ENCODE assay signal across 20 mouse cellular contexts in genomic region chr16:25536550-25536949, GRCm38 (mm10).
DNase-seq lines count a peak whose midpoint lies in the region; TF ChIP-seq lines count a peak whose summit lies in the region.
"Had no signal": no experiment of that assay in that cellular context is flagged by ENCODE, and none has a peak within 500 bp of the region (broad histone marks: within the 10 kb centered on the region; RNA-seq: fewer than 3 reads in every experiment).

No protein-coding gene starts in this region.

- in situ Hi-C loops in CH12.LX (cut with MboI; ENCODE audit: low pct_ligation_motif_present, low pct_unique_long_range_greater_than_20kb, low sequenced_read_pairs) = no loop called here

- peak; percentile 13; the same call in 1 of the 2 replicates for TF ChIP-seq CTCF in gastrocnemius, adult 2 months (IDR thresholded peaks at IDR 0.05)
- TF ChIP-seq CTCF in CH12.LX (conservative IDR thresholded peaks at IDR 0.05 in 1 of 2, IDR thresholded peaks at IDR 0.05 in 1 of 2; ENCODE audit: low read depth in 2 of 2, low read length in 2 of 2) = no peak

- peaks cover 2 to 4% of the 10 kb centered on the region in 2 experiments; a peak in 1 of 4 replicates for H3K4me1 ChIP-seq in CH12.LX (ENCODE audit: control insufficient read depth in 1 of 2, insufficient read depth in 2 of 2)
- H3K4me1 ChIP-seq: embryonic facial prominence, embryonic 10.5 days; embryonic facial prominence, embryonic 12.5 days; forebrain, embryonic 13.5 days; forebrain, embryonic 15.5 days had no signal

- H3K27me3 ChIP-seq in CH12.LX (replicated peaks) = no peaks in the 10 kb centered on the region
- H3K27me3 ChIP-seq: embryonic facial prominence, embryonic 12.5 days; forebrain, embryonic 13.5 days; forebrain, embryonic 15.5 days; Patski had no signal

- H3K36me3 ChIP-seq in CH12.LX (replicated peaks in 1 of 2; ENCODE audit: control insufficient read depth in 1 of 2, insufficient read depth in 1 of 2, low read length in 1 of 2) = no peaks in the 10 kb centered on the region
- H3K36me3 ChIP-seq: embryonic facial prominence, embryonic 10.5 days; embryonic facial prominence, embryonic 12.5 days; forebrain, embryonic 15.5 days; G1E had no signal

- TF ChIP-seq RAD21 in CH12.LX (IDR thresholded peaks at IDR 0.05; ENCODE audit: low read depth, low read length) = no peak; the same call in none of the 2 replicates

- no peak overlapping the region for H3K9ac ChIP-seq in CH12.LX (ENCODE audit: insufficient read depth, low read depth)
- H3K9ac ChIP-seq: embryonic facial prominence, embryonic 12.5 days; forebrain, embryonic 13.5 days; forebrain, embryonic 15.5 days; forebrain, postnatal 0 days had no signal

- no peaks in the 10 kb centered on the region for H3K79me2 ChIP-seq in CH12.LX (replicated peaks; ENCODE audit: control insufficient read depth, extremely low read depth, insufficient read depth, poor library complexity, severe bottlenecking)

- DNase-seq in gastrocnemius, adult 2 months = peak; percentile 33
- no peak for DNase-seq in gastrocnemius, postnatal 10 days
- DNase-seq in CH12.LX (ENCODE audit: extremely low read depth) = peak; percentile 40
- peak; percentile 68 for DNase-seq in skeletal muscle tissue, adult 2 months (ENCODE audit: low read depth, low spot score)
- DNase-seq in kidney, postnatal 36 days = no peak
- DNase-seq: adrenal gland, adult 8-10 months; adrenal gland, postnatal 14 days; adrenal gland, postnatal 36 days; cerebellum, adult 11-12 months; cerebellum, adult 2 months; cerebellum, adult 9-10 months; cerebellum, postnatal 10 days; cerebellum, postnatal 25 days; forebrain, postnatal 0 days had no signal

- no peaks in the 10 kb centered on the region for H3K9me3 ChIP-seq in CH12.LX (replicated peaks; ENCODE audit: low read length)
- H3K9me3 ChIP-seq: embryonic facial prominence, embryonic 10.5 days; embryonic facial prominence, embryonic 12.5 days; forebrain, embryonic 13.5 days; forebrain, embryonic 15.5 days; G1E had no signal

- no peak overlapping the region for H3K4me3 ChIP-seq in gastrocnemius, adult 2 months
- no peak overlapping the region for H3K4me3 ChIP-seq in CH12.LX (replicated peaks in 1 of 3; ENCODE audit: low read depth in 2 of 3, low read length in 2 of 3, poor library complexity in 1 of 3)
- H3K4me3 ChIP-seq: embryonic facial prominence, embryonic 10.5 days; embryonic facial prominence, embryonic 12.5 days; forebrain, embryonic 13.5 days; forebrain, embryonic 15.5 days had no signal

- dilution Hi-C loops in CH12.LX (cut with MboI; ENCODE audit: extremely low pct_ligation_motif_present, extremely low pct_unique_long_range_greater_than_20kb, low sequenced_read_pairs) = no loop called here

- H3K27ac ChIP-seq in gastrocnemius, adult 2 months = no peak overlapping the region
- H3K27ac ChIP-seq in CH12.LX (ENCODE audit: insufficient read depth, low read depth) = no peak overlapping the region
- H3K27ac ChIP-seq: embryonic facial prominence, embryonic 10.5 days; embryonic facial prominence, embryonic 12.5 days; forebrain, embryonic 13.5 days; forebrain, embryonic 15.5 days had no signal

- intact Hi-C loops in gastrocnemius, adult 2 months (cut with DNase I) = loop anchor here (5.0 to 10.0 kb wide), 2 partner anchors 146 to 288 kb away; partner anchors contain the start of gene Trp63

- no peak for TF ChIP-seq EP300 in CH12.LX (IDR thresholded peaks at IDR 0.05; ENCODE audit: low read length)

- H3K4me2 ChIP-seq in CH12.LX (ENCODE audit: insufficient read depth, low read depth, poor library complexity, severe bottlenecking) = no peak overlapping the region
- H3K4me2 ChIP-seq: embryonic facial prominence, embryonic 12.5 days; forebrain, embryonic 13.5 days; forebrain, embryonic 15.5 days had no signal

- no peak for TF ChIP-seq POLR2A in CH12.LX (IDR thresholded peaks at IDR 0.05; ENCODE audit: low read depth, low read length)

TF ChIP-seq in CH12.LX, 34 proteins besides CTCF, POLR2A, EP300 and RAD21:
- no peak for TF ChIP-seq RCOR1 (conservative IDR thresholded peaks at IDR 0.05; ENCODE audit: low read depth, low read length)
- no peak for TF ChIP-seq USF1 (IDR thresholded peaks at IDR 0.05; ENCODE audit: low read depth, low read length)
- no peak for TF ChIP-seq NRF1 (IDR thresholded peaks at IDR 0.05; ENCODE audit: low read depth, low read length)
- peak; percentile 45; the same call in 1 of the 2 replicates for TF ChIP-seq ETS1 (conservative IDR thresholded peaks at IDR 0.05; ENCODE audit: low read depth, low read length)
- TF ChIP-seq IRF4 (IDR thresholded peaks at IDR 0.05; ENCODE audit: low read depth, low read length) = no peak
TF ChIP-seq in CH12.LX: peak in this region for 1.

Comparison
In these comparisons a context has a peak if more than half of its experiments do, and no peak if none do; other contexts are left out.
1. DNase-seq: peak in gastrocnemius, adult 2 months (single experiment), CH12.LX (single experiment) and skeletal muscle tissue, adult 2 months (single experiment); none in gastrocnemius, postnatal 10 days (single experiment) and kidney, postnatal 36 days (0 of 2).